9 mouse cellular contexts compared by ENCODE assay signal in the genomic region with DNA sequence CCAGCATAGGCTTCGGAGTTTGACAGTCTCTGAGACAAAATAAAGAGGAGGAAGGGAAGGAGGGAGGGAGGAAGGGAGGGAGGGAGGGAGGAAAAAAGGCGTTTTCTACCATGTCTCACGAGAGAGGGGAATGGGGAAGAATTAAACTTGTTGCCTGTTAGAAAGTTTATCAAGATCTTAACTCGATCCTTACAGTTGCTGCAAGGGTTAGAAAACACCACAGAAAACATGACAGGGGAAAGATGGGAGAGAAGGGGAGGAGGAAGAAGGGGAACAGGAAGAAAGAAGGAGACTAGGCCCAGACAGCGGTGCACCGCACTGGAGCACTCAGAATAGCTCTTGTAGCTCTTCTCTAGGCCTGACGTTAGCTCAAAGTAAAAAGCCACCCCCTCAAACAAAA. TPM values are rescaled to one million over a fixed set of nuclear protein-coding genes. Genes with fewer than 3 reads are reported as not detected.
A peak's percentile ranks its signal among the peaks of the same experiment; 100 is the strongest.
DNase-seq lines count a peak whose midpoint lies in the region; ATAC-seq and TF ChIP-seq lines count a peak whose summit lies in the region.
"Had no signal": no experiment of that assay in that cellular context is flagged by ENCODE, and none has a peak within 500 bp of the region (broad histone marks: within the 10 kb centered on the region; RNA-seq: fewer than 3 reads in every experiment).

No protein-coding gene starts in this region.

- H3K27me3 ChIP-seq in kidney, embryonic 16.5 days (ENCODE audit: insufficient read depth, low read length), result no peaks in the 10 kb centered on the region
- H3K27me3 ChIP-seq in hindbrain, embryonic 15.5 days, result no peaks in the 10 kb centered on the region
- no peaks in the 10 kb centered on the region for H3K27me3 ChIP-seq in midbrain, embryonic 12.5 days

- peaks cover 40% of the 10 kb centered on the region for H3K4me1 ChIP-seq in kidney, embryonic 16.5 days (ENCODE audit: insufficient read depth, low read length)
- H3K4me1 ChIP-seq in cortical plate, adult 2 months (ENCODE audit: control insufficient read depth, insufficient read depth, low read length), result peaks cover 7% of the 10 kb centered on the region
- H3K4me1 ChIP-seq in hindbrain, embryonic 15.5 days (replicated peaks), result peaks cover 47% of the 10 kb centered on the region
- peaks cover 42% of the 10 kb centered on the region for H3K4me1 ChIP-seq in midbrain, embryonic 12.5 days

- no peak for DNase-seq in kidney, postnatal 4 days
- no peak for DNase-seq in right cerebral cortex, adult 2 months (ENCODE audit: low spot score in 2 of 2)
- DNase-seq in kidney, postnatal 36 days, result no peak
- DNase-seq: cerebellum, adult 9-10 months had no signal

- H3K9me3 ChIP-seq in kidney, embryonic 16.5 days (ENCODE audit: low read length), result no peaks in the 10 kb centered on the region
- no peaks in the 10 kb centered on the region for H3K9me3 ChIP-seq in hindbrain, embryonic 15.5 days
- H3K9me3 ChIP-seq in midbrain, embryonic 12.5 days, result no peaks in the 10 kb centered on the region

- H3K9ac ChIP-seq in kidney, embryonic 16.5 days (replicated peaks; ENCODE audit: low read length), result 0 out of 2 replicates have a peak overlapping the region, but pooled peaks have one; percentile 17
- H3K9ac ChIP-seq in hindbrain, embryonic 15.5 days, result no peak overlapping the region
- no peak overlapping the region for H3K9ac ChIP-seq in midbrain, embryonic 12.5 days (replicated peaks)

- H3K36me3 ChIP-seq in kidney, embryonic 16.5 days (ENCODE audit: insufficient read depth, low read length), result peaks cover 8% of the 10 kb centered on the region; the same call in 1 of the 2 replicates
- 0 out of 2 replicates have a peak, but pooled peaks cover 1% of the 10 kb centered on the region for H3K36me3 ChIP-seq in hindbrain, embryonic 15.5 days
- H3K36me3 ChIP-seq in midbrain, embryonic 12.5 days, result 0 out of 2 replicates have a peak, but pooled peaks cover 4% of the 10 kb centered on the region

- WGBS in kidney, embryonic 16.5 days, result 51% methylated on average over 7 of the region's 7 CpGs
- WGBS in hindbrain, embryonic 15.5 days, result 70% methylated on average over 7 of the region's 7 CpGs
- 78% methylated on average over 7 of the region's 7 CpGs for WGBS in midbrain, embryonic 12.5 days

- H3K27ac ChIP-seq in kidney, embryonic 16.5 days (ENCODE audit: low read length), result peak overlapping the region; percentile 87
- peak overlapping the region; percentile 69; the same call in 1 of the 2 replicates for H3K27ac ChIP-seq in cortical plate, adult 2 months (ENCODE audit: insufficient read depth, low read length)
- peak overlapping the region; percentile 79 for H3K27ac ChIP-seq in hindbrain, embryonic 15.5 days (replicated peaks)
- peak overlapping the region; percentile 73 for H3K27ac ChIP-seq in midbrain, embryonic 12.5 days (replicated peaks)

- H3K4me3 ChIP-seq in kidney, embryonic 16.5 days (ENCODE audit: low read length), result no peak overlapping the region
- no peak overlapping the region for H3K4me3 ChIP-seq in cortical plate, adult 2 months (ENCODE audit: insufficient read depth, low read length)
- H3K4me3 ChIP-seq in hindbrain, embryonic 15.5 days, result no peak overlapping the region
- H3K4me3 ChIP-seq in midbrain, embryonic 12.5 days, result no peak overlapping the region

- no peak for TF ChIP-seq POLR2A in cortical plate, adult 2 months (IDR thresholded peaks at IDR 0.05; ENCODE audit: extremely low read depth, insufficient read depth, low read length)

- no peak for ATAC-seq in kidney, embryonic 16.5 days (ENCODE audit: low FRiP score, low TSS enrichment)
- ATAC-seq in hindbrain, embryonic 15.5 days (ENCODE audit: low FRiP score, low read depth), result no peak
- ATAC-seq in midbrain, embryonic 12.5 days (ENCODE audit: low FRiP score, low read depth), result no peak
- no peak for ATAC-seq in monocyte, adult 5-6 weeks (replicated peaks; ENCODE audit: insufficient number of reproducible peaks, low FRiP score, low TSS enrichment, poor library complexity, severe bottlenecking)

- H3K4me2 ChIP-seq in kidney, embryonic 16.5 days (replicated peaks; ENCODE audit: low read depth, low read length), result no peak overlapping the region
- no peak overlapping the region for H3K4me2 ChIP-seq in hindbrain, embryonic 15.5 days
- no peak overlapping the region for H3K4me2 ChIP-seq in midbrain, embryonic 12.5 days (replicated peaks)

- TF ChIP-seq CTCF in cortical plate, adult 2 months (IDR thresholded peaks at IDR 0.05; ENCODE audit: extremely low read depth, insufficient read depth, low read length), result no peak

RNA-seq across cellular contexts. Expression of a gene that starts 48.2 kb away (rescaled TPM):
- polyA plus RNA-seq in kidney, embryonic 16.5 days (2015; fragmentation: Nextera tagmentation; extraction: Ambion mirVana), result 1.6 and 2.4 TPM in 2 replicates
- 8.3 and 9.3 TPM in 2 replicates for polyA plus RNA-seq in cortical plate, adult 2 months (2012; rRNA removed)
- 3.9 and 5.1 TPM in 2 replicates for polyA plus RNA-seq in hindbrain, embryonic 15.5 days (2015; fragmentation: Nextera tagmentation; extraction: Ambion mirVana)
- 1.1 and 1.3 TPM in 2 replicates for polyA plus RNA-seq in midbrain, embryonic 12.5 days (2016; fragmentation: Nextera tagmentation; extraction: Ambion mirVana)
- total RNA-seq in monocyte, adult 5-6 weeks (2017), result 7.8 to 13.5 TPM (median 10.2 TPM) in 3 replicates

RNA-seq across cellular contexts. Expression of a gene that starts 58.1 kb away (rescaled TPM):
- 9.6 and 10.0 TPM in 2 replicates for polyA plus RNA-seq in kidney, embryonic 16.5 days (2015; fragmentation: Nextera tagmentation; extraction: Ambion mirVana)
- 90.0 and 94.4 TPM in 2 replicates for polyA plus RNA-seq in cortical plate, adult 2 months (2012; rRNA removed)
- polyA plus RNA-seq in hindbrain, embryonic 15.5 days (2015; fragmentation: Nextera tagmentation; extraction: Ambion mirVana), result 62.0 and 70.0 TPM in 2 replicates
- 22.3 and 24.4 TPM in 2 replicates for polyA plus RNA-seq in midbrain, embryonic 12.5 days (2016; fragmentation: Nextera tagmentation; extraction: Ambion mirVana)
- total RNA-seq in monocyte, adult 5-6 weeks (2017), result 10.1 to 11.7 TPM (median 10.6 TPM) in 3 replicates
